Mouse (Mus musculus) layer of hippocampus, postnatal 10 days (tissue): ENCODE measurements around the gene Gm10840. TPM values are rescaled to one million over a fixed set of nuclear protein-coding genes. Genes with fewer than 3 reads are reported as not detected.
"Not testable (repeated sequence)": the region's sequence is repeated elsewhere in the genome, so short reads cannot be mapped to it uniquely, and the experiment has no call there.

Source experiments
- DNase-seq, 2 experiments: peaks; one replicate each; pipeline ENCODE4 v3.0.0; 2021; ENCODE audit warnings: low spot score in 2 of 2
- long read RNA-seq: library from polyadenylated mRNA; stranded (forward); transcript quantifications from one replicate; pipeline ENCODE4 v2.0.0, GENCODE M21; 2023
- total RNA-seq, 2 experiments: library from RNA; stranded (reverse); gene quantifications; 2 replicates each; pipeline ENCODE4 v1.2.3; 2021

The Gm10840 gene
- total RNA-seq, result not detected
- long read RNA-seq, result 0 reads

DNA sequence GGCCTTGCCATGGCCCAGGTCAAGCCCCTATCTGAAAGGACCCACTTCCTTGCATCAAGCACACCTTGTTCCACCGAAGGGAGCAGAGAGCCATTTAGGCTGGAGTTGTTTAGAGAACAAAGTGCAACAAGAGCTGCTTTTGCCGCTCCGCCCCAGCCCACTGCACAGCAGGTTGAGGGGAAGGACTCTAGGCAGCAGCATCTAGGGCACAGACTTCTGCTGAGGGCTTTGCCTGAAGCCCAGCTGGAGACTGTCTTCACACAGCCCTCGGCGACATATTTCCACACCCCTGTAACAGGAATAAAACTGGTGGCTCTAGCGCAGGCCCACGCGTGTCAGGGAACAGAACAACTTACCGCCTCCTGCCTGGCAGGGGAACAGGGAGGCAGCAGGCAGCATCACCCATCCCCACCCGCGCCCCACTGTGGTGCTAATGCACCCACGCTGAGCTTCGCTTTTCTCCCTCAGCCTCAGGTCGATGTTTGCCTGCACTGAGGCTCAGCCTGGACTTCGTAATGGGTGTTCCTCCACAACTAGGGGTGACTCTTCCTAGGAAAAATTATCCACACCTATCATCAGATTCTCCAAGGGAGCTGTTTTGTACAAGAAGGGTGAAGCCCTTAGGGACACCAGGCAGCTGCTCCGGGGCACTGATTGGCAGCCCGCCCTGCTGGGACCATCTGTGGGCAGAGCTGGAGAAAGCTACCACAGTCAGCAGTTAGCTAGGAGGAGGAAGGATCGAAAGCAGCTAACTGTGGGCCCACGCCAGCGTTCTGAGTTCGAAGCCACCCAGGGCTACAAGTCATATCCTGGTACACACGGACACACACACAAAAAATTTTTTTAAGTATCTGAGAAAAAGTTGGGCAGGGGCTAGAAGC is at the start of gene Gm10840, which contains the start of gene Limd2:
Gene Gm10840, plus strand, starts transcription at position 10 of the 881 bp plus-strand sequence.
Gene Limd2, minus strand, starts transcription at position 20 of the 881 bp plus-strand sequence.
- peak; percentile 76 to 81 for DNase-seq

DNA sequence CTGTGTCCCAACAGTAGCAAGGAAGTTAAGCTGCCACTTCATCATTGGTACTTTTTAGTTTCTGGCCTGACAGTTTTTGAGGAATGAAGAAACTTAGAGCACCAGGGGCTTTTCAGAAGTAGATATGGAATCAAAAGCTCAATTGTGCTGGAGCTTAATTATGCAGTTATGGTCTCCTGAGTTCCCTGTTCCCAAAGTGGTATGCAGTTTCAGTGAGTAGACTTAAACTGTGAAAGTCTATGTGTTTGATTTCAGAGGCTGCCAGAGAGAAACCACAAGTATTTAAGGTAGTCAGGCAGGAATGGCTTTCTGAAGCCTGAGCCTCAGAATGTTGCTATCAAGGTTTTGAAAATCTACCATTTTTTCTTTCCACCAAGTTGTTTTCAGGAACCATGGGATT is 49.0 kb upstream of the Gm10840 start:
- DNase-seq, result no peak

DNA sequence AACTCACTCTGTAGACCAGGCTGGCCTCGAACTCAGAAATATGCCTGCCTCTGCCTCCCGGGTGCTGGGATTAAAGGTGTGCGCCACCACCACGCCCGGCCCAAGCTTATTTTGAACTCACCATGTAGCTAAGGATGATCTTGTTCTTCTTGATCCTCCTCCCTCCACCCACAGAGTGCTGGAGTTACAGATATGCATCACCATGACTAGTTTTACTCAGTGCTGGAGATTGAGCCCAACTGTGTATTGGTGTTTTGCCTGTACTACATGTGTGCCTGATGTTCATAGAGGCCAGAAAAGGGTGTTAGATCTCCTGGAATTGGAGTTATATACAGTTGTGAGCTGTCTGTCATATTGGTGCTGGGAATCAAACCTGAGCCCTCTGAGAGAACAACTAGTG is 38.4 kb upstream of the Gm10840 start:
- no peak for DNase-seq

DNA sequence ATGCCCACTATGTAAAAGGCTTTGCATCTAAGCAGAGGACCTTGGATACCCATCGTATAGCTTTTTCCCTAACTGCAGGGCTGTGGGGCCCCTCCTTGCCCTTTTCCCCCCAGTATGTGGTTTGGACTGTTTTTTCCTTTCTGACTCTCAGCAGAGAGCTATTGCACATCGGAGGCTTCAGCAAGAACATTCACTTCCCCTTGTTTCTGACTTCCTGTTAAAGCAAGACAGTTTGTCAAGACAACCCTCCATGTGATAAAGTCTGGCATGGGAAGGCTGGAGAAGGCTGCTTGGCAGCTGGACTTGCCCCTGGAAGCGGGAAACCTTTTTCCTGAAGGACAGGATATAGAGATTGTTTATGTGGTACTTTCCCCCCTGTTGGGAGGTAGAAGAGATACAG is 37.9 kb upstream of the Gm10840 start:
- DNase-seq, result no peak

DNA sequence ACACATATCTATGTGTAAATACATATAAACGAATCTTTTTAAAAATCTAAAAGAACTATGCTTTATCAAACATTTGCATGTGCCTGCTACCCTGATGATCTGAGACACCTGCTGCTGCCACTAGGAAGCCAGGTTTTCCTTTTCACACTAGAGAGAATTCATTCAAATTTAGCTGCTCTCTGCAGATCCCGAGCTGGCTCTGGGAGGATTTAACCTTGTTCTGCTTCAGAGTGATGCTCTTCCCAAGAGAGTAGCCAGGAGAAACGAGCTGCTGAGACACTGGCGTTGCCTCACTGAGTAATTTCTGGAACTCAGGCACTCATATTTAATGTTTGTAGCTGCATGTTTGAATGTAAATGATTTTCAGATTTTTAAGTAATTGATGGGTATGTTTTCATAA is 35.9 kb upstream of the Gm10840 start:
- no peak for DNase-seq

DNA sequence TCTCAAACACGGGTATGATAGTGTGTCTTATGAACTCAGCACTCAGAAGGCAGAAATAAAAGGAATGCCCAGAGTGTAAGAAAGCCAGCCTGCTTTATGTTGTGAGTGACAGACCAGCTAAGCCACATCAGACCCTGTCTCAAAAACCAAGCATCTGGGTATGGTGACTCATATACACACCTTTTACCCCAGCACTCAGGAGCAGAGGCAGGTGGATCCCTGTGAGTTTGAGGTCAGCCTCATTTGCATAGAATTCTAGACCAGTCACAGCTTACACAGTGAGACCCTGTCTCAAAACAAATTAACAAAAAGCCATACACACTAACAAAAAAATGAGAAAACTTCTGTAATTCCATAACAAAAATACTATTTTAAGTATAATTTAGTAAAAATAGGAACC is 34.8 kb upstream of the Gm10840 start:
- no peak for DNase-seq

DNA sequence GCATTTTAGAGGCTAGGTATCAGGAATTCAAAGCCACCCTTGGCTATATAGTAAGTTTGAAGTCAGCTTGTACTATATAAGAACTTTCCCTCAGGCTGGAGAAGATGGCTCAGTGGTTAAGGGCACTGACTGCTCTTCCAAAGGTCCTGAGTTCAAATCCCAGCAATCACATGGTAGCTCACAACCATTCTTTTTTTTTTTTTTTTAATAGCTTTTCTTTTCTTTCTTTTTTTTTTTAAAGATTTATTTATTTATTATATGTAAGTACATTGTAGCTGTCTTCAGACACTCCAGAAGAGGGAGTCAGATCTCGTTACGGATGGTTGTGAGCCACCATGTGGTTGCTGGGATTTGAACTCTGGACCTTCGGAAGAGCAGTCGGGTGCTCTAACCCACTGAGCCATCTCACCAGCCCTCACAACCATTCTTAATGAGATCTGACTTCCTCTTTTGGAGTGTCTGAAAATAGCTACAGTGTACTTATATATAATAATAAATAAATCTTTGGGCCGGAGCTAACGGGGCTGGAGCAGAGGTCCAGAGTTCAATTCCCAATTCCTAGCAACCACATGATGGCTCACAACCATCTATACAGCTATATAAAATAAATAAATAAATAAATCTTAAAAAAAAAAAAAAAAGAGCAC is 33.8 kb upstream of the Gm10840 start:
- not testable (repeated sequence) for DNase-seq

DNA sequence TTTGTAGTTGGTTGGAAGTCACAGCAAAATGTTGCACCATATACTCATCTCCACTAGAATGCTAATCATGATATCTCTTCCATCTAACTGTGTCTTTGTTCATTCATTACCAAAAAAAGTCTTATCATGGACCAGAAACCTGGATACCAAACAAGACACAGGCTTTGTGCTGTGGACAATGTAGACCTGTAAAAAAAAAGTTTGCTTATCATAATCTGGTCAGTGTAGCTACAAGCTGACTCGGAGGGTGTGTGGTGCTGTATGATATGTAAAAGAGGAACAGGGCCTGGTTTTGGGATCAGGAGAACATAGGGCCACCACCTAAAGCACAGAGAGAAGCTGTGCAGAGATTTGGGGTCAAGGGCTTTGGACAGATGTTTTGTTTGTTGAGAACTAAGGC is 31.2 kb upstream of the Gm10840 start:
- no peak for DNase-seq

DNA sequence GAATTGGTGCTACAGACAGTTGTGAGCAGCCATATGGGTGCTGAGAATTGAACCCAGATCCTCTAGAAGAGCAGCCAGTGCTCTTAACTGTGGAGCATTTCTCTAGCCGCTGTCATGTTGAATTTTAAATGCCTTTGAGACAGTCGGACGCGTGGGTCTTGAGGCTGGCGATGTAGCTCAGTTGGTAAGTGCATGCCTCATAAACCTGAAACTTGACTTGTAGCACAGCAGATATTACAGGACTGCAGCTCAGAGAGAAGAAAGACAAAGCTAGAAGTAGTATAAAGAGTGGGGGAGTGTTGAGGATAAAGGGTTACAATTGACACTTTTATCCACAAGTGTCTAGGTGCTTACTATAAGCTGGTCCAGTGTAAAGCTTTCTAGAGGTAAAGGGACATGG is 28.1 kb upstream of the Gm10840 start:
- DNase-seq, result no peak

DNA sequence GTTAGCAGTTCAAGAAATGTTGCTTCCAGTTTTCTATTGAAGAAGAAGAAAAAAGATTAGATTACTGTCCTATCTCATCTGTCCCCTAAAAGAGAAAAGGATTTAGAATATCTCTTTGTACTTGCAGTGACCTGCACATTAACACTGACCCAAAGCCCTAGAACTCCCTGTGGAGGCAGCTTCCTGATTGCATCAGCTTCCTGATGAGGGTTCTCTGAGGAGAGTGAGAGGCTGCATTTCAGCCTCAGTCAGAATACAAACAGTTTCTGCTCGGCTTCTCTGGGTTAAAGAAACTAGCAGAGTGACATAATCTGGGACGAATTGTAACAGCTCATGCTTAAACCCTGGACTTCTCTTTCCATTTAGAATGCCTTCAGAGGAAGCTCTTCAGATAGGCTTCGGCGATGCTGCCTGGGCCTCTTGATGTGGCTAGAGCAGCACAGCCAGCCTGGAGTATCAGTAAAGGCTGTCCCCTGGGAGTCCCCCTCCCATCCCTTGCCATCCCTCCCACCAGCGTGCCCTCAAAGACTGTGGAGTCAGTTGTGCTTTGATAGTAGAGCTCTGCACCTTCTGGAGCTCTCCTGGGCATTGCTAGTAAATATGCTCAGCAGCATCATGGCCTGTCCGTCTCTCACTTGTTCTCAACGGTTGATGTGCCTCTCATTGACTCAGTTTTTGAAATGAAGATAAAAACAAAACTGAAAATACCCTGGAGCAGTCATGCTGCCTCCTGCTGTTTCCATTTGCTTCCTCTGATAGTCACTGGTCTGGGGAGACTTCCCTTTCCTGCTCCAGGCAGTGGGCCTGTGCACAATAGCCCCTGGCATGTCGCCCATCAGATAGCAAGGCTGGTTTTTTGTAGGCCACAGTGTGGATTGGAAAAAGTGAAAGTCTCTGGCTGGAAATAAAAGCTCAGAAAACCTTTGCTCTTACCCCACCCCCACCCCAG is 25.8 kb upstream of the Gm10840 start:
- DNase-seq, result peak; percentile 46 to 54

DNA sequence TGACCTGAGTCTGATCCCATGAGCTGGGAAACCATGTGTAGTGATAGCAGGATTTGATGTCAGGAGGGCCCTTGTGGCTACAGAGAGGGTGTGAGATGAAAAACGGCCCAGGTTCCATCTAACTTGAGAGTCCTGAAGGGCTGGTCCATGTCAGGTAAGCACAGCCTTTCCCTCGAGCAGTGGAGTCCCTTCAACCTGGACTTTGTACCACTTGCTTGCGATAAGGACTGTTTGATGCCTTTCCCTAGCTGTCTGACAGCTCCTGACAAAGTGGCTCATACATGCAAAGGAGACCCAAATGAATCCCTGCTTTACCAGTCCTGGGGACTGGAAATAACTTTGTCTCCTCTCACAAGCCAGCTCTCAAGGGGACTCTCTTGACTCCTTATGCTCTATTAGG is 9.4 kb upstream of the Gm10840 start:
- DNase-seq, result no peak

DNA sequence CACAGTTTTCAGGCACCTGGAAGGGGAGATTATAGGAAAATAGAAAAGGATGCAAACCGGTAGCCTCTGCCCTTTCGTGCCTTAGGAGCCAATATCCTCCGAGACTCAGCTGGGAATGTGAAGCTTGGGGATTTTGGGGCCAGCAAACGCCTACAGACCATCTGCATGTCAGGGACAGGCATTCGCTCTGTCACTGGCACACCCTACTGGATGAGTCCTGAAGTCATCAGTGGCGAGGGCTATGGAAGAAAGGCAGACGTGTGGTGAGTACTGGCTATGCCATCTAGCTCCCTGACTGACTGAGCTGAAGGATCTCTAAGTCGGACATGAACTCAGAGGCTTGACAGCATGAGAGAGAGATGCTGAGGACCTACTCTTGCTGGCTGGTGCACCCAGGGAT is 8.5 kb upstream of the Gm10840 start:
- peak; percentile 49 for DNase-seq

DNA sequence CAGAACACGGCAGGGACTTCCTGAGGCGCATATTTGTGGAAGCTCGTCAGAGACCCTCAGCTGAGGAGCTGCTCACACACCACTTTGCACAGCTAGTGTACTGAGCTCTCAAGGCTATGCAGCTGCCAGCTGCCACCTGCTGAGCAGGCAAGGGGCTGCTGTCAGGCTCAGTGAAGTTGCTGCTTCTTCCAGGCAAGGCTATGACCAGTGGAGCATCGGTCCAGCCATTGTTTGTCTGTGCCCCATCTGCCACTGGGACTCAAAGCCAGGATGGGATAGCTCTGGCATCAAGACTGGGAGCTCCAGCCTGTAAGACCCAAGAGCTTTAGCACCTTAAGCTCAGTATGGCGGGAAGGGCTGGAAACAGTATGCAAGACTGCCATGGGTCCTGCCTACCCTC is 6.6 kb upstream of the Gm10840 start:
- DNase-seq, result no peak

DNA sequence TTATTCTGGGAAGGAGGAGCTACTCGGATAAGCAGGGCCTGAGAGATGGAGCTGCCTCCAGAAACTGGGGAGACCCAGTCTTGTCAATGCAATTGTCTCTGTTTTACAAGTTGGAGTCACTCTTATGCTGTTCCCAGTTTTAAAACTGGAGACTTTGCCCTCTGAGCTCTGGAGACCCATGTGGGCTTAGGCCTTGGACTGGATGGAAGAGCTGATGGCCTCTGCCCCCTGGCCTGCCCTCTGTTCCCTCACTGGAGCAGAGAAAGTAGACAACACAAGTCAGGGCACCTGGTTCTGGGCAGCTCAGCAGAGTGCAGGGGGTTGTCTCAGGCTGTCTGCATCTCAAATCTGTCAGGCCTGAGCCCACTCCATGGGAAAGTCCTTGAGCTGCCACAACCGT is 5.9 kb upstream of the Gm10840 start:
- DNase-seq, result no peak

DNA sequence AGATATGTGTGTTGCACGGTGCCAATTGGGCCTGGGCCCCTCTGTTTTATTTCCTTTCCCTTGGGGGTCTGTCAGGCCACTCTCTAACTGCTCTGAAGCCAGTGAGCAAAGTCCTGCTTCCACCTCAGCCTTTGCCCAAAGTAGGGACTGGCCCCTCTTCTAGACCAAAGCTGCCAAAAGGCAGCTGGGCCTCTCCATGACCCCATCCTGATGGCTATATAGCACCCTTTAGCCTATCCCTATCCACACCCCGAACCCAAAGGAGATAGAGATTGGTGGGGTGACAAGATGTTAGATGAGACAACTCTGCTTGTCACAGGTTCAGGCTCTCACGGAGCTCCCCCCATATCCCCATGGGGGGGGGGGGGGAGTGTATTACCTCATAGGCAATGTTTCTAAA is 4.9 kb upstream of the Gm10840 start:
- no peak for DNase-seq

DNA sequence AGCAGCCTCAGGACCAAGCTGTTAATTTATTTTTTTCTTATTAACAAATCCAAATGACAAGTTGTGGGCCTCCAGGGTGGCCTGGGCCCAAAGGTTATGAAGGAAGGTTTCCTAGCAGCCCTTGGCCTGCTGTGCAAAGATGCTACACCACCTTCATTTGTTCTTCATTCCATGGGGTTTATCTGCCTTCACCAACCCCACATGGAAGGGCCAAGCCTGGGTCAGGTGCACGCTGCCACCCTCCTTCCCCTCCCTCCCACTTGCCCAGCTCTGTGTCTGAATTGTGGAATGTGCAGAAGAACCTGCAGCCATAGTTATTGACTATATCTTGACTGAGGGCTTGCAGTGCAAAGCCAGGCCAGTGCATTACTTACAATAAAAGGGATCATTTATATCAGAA is 4.4 kb upstream of the Gm10840 start:
- no peak for DNase-seq

DNA sequence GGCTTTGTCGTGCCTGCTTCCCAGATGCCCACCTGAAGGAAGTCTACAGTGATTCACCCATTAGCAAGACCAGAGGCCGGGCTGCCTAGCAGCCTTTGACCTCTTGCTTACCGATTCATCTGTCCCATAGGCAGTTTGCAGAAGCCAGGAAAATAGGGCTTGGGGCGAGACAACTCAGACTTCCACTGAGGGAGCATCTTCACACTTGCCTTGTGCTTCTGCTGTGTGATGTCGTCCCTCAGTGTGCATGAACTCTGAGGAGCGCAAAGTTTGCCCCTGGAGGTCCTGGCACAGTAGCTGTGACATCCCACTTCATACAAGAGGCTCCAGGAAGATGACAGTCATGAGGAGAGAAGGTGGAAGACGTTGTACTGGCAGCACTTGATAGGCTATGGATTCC is 3.5 kb upstream of the Gm10840 start:
- DNase-seq, result no peak

DNA sequence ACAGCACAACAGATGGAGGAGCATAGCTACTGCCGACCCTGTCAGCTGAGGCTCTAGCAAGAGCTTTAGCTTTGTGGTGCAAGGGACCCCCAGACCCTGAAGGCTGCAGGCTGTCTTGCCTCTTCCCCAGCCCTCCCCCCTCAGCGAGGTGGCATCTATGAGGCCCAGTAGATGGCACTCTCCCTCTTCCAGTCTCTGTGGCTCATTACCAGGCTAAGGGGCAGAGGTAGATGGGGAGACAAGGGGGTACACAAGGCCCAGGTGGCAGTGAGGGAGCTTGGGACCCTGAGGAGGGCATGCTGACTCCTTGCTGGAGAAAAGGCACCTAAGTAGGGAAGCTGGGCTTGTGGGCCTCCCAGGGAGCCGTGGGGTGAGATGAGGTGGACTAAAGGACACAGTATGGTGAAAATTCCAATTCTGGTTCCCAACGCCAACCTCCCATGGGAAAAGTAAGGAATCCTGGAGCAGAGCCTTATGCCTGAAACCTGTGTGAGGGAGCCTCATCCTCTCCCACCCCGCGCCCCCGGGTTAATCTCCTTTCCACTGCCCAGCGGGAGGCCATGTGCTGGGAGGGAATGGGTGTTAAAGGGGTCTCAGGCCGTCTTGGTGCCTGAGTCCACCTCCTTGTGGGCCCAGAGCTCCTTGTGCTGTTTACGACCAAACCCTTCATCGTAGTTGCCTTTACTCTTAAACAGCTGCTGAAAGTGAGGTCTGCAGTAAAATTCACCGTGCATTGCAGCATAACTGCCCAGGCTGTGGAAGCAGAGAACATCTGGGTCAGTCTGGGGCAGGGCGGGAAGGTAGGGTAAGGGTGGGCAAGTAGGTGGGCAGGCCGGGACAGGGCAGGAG is 2.3 kb upstream of the Gm10840 start:
- DNase-seq, result peak; percentile 48 to 56

DNA sequence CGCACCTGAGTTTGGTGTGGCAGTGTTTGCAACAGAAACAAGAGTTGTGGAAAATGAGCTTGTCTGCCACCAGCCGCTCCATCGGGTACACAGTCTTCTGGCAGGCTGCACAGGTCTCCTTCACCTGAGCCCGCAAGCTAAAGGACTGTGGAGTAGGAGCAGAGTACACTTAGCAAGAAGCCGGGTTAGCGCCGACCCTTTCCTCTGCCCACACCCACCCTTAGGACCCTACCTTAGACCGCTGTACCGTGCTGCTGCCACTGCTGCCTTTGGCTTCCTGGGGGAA is 1.8 kb upstream of the Gm10840 start:
- DNase-seq, result no peak

DNA sequence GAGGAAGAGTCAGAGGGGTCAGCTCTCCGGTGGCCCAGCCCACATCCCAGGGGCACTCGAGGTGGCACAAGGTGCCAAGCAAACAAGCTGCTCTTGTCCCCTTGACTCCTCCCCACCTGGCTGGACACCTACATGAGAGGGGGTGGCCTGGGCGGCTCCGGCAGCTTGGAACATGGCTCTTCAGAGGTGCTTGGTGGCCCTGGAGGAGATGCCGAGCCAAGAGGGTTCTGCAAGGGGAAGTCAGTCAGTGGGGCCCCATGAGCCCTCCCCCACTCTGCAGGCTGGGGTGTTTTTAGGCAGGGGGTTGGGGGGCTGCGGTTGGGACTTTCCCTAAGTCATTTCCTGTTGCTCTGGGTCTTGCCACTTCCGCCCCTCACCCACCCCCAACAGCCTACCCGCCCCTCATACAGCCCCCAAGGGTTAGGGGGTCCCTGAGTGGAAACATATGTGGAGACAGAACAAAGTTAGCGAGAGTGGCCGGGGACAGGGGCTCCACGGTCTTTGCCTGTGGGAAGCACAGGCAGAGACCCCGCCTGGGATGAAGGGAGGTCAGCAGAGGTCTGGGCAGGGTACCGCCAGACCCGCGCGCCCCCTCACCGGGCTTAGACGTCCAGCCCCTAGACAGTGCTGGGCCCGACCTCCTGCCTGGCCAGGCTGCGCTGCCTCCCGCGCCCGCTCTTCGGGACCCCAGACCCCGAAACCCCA is 1.3 kb upstream of the Gm10840 start:
- DNase-seq, result peak; percentile 54 to 62
